Mouse (Mus musculus) adrenal gland, postnatal 10 days (tissue): ENCODE measurements around the gene Carmil3. TPM values are rescaled to one million over a fixed set of nuclear protein-coding genes. Genes with fewer than 3 reads are reported as not detected.
A peak's percentile ranks its signal among the peaks of the same experiment; 100 is the strongest.

ENCODE experiments used
- DNase-seq: peaks from one replicate; pipeline ENCODE4 v3.0.0; 2021; ENCODE audit warnings: mixed read lengths
- total RNA-seq, 2 experiments: library from RNA; stranded (reverse); gene quantifications; 2 replicates each; pipeline ENCODE4 v1.2.3; 2021

Gene Carmil3
- total RNA-seq, 2 experiments from 2014 or later: 5.3 to 8.5 TPM

GRCm38 (mm10) chr14:55544334-55544733 is 53.9 kb downstream of the Carmil3 start:
- DNase-seq: peak; percentile 40

GRCm38 (mm10) chr14:55550191-55550590 is 59.7 kb downstream of the Carmil3 start:
- DNase-seq: no peak

- no peak for DNase-seq
Measured at GRCm38 (mm10) chr14:55551347-55551746, 60.9 kb downstream of the Carmil3 start.

GRCm38 (mm10) chr14:55551794-55552193 is 61.3 kb downstream of the Carmil3 start:
- no peak for DNase-seq

- DNase-seq: no peak
Measured at GRCm38 (mm10) chr14:55554635-55555034, 64.2 kb downstream of the Carmil3 start.

GRCm38 (mm10) chr14:55555788-55556187 is 65.3 kb downstream of the Carmil3 start:
- no peak for DNase-seq

- DNase-seq: peak; percentile 86
Measured at GRCm38 (mm10) chr14:55557003-55557402, 66.6 kb downstream of the Carmil3 start.

- DNase-seq: no peak
Measured at GRCm38 (mm10) chr14:55557587-55557986, 67.1 kb downstream of the Carmil3 start.

Other genes with a start within 250 kb of the Carmil3 start
- gene Dhrs4, start 11.9 kb upstream of the Carmil3 start, total RNA-seq: 100 to 1,000 TPM; 153 to 177 TPM
- gene Cpne6, start 19.8 kb downstream of the Carmil3 start, total RNA-seq: under 1 TPM; 0.09 to 0.61 TPM
- not detected for gene Nrl, start 34.3 kb downstream of the Carmil3 start, total RNA-seq
- gene Pck2, start 49.6 kb downstream of the Carmil3 start, total RNA-seq: 10 to 100 TPM; 45.2 to 51.4 TPM
- 10 to 100 TPM; 85.2 to 89.5 TPM for gene Dcaf11, start 69.4 kb downstream of the Carmil3 start, total RNA-seq
- under 1 TPM in 1 of 2 experiments, not detected in 1; 0.66 TPM for gene A730061H03Rik, start 69.8 kb downstream of the Carmil3 start, total RNA-seq
- gene Fitm1, start 85.0 kb downstream of the Carmil3 start, total RNA-seq: 10 to 100 TPM; 11.0 to 38.6 TPM
- gene Psme1, start 87.5 kb downstream of the Carmil3 start, total RNA-seq: 100 to 1,000 TPM; 293 to 337 TPM
- 10 to 100 TPM; 43.9 to 57.2 TPM for gene Emc9, start 94.7 kb downstream of the Carmil3 start, total RNA-seq
- gene Psme2, start 100.5 kb downstream of the Carmil3 start, total RNA-seq: 100 to 1,000 TPM; 349 to 362 TPM
- gene Rnf31, start 101.1 kb downstream of the Carmil3 start, total RNA-seq: 10 to 100 TPM; 26.7 to 36.2 TPM
- gene Irf9, start 112.9 kb downstream of the Carmil3 start, total RNA-seq: 10 to 100 TPM in 1 of 2 experiments, 1 to 10 TPM in 1; 9.7 to 13.3 TPM
- gene Rec8, start 127.4 kb downstream of the Carmil3 start, total RNA-seq: 1 to 10 TPM; 2.0 to 2.9 TPM
- 10 to 100 TPM; 72.1 to 82.4 TPM for gene Ipo4, start 145.3 kb downstream of the Carmil3 start, total RNA-seq
- gene Gm49378, start 147.2 kb downstream of the Carmil3 start, total RNA-seq: 1 to 10 TPM; 1.1 to 3.8 TPM
- gene Tm9sf1, start 153.2 kb downstream of the Carmil3 start, total RNA-seq: 10 to 100 TPM; 69.7 to 75.9 TPM
- 1 to 10 TPM in 1 of 2 experiments, under 1 TPM in 1; 0.93 to 3.0 TPM for gene Tssk4, start 159.5 kb downstream of the Carmil3 start, total RNA-seq
- 10 to 100 TPM; 42.4 to 51.7 TPM for gene Mdp1, start 169.9 kb downstream of the Carmil3 start, total RNA-seq
- 10 to 100 TPM; 21.2 to 26.8 TPM for gene Gmpr2, start 181.3 kb downstream of the Carmil3 start, total RNA-seq
- 100 to 1,000 TPM; 280 to 307 TPM for gene Nedd8, start 181.5 kb downstream of the Carmil3 start, total RNA-seq
- 10 to 100 TPM; 19.5 to 23.1 TPM for gene Tinf2, start 191.2 kb downstream of the Carmil3 start, total RNA-seq
- gene Tgm1, start 223.3 kb downstream of the Carmil3 start, total RNA-seq: 1 to 10 TPM; 1.3 to 2.0 TPM
- gene Rabggta, start 231.6 kb downstream of the Carmil3 start, total RNA-seq: 10 to 100 TPM; 16.8 to 21.5 TPM